Mouse (Mus musculus) liver, adult 2 months (tissue): ENCODE results near the gene Sntg2. TPM values are rescaled to one million over a fixed set of nuclear protein-coding genes. Genes with fewer than 3 reads are reported as not detected.

Source experiments
- DNase-seq: peaks from one replicate; pipeline ENCODE4 v3.0.0-alpha.2; 2011; ENCODE audit warnings: low read depth, low spot score; ENCODE audit errors: extremely low read depth
- H3K27ac ChIP-seq: fragments of 200-500 bp; replicated peaks from 2 replicates; pipeline ENCODE4 v1.5.1; 2012; ENCODE audit warnings: low read depth, mild to moderate bottlenecking, control low read depth, inconsistent platforms, low read length; ENCODE audit not compliant: insufficient read depth
- H3K27me3 ChIP-seq: fragments of 200-500 bp; 2 replicates; pipeline ENCODE4 v1.6.1; 2012; ENCODE audit warnings: mild to moderate bottlenecking, moderate library complexity, low read length, inconsistent platforms; ENCODE audit not compliant: control insufficient read depth, insufficient read depth
- H3K36me3 ChIP-seq: fragments of 200-500 bp; 2 replicates; pipeline ENCODE4 v1.6.1; 2012; ENCODE audit warnings: low read length, inconsistent platforms; ENCODE audit not compliant: control insufficient read depth, insufficient read depth
- H3K4me1 ChIP-seq: fragments of 200-500 bp; 2 replicates; pipeline ENCODE4 v1.6.1; 2011; ENCODE audit warnings: low read length; ENCODE audit not compliant: control insufficient read depth, insufficient read depth
- H3K4me3 ChIP-seq: fragments of 200-500 bp; 2 replicates; pipeline ENCODE4 v1.5.1; 2011; ENCODE audit warnings: low read depth, mild to moderate bottlenecking, control low read depth, low read length, moderate library complexity; ENCODE audit not compliant: insufficient read depth
- H3K79me2 ChIP-seq: fragments of 200-500 bp; 2 replicates; pipeline ENCODE4 v1.6.1; 2012; ENCODE audit warnings: inconsistent platforms, mild to moderate bottlenecking, low read length, moderate library complexity; ENCODE audit not compliant: control insufficient read depth, insufficient read depth
- H3K9ac ChIP-seq: fragments of 200-500 bp; 2 replicates; pipeline ENCODE4 v1.6.1; 2012; ENCODE audit warnings: low read depth, mild to moderate bottlenecking, control low read depth, inconsistent platforms, low read length
- CTCF ChIP-seq: fragments of 200-500 bp; IDR thresholded peaks from 2 replicates; pipeline ENCODE4 v1.5.1; 2011; ENCODE audit warnings: low read depth, low read length, control low read depth
- POLR2A ChIP-seq: fragments of 200-500 bp; IDR thresholded peaks from 2 replicates; pipeline ENCODE4 v1.6.1; 2011; ENCODE audit warnings: low read length, control low read depth; ENCODE audit not compliant: insufficient read depth; ENCODE audit errors: extremely low read depth
- WGBS: fragments of 180-500 bp; shearing (Covaris S2); methylation state at CpG from one replicate; pipeline ENCODE4 v1.1.7; 2018; 5-methylcytosine and 5-hydroxymethylcytosine counted together
- polyA plus RNA-seq: library from polyadenylated mRNA; depleted of rRNA; stranded (reverse); fragments of >200 nt; gene quantifications from 2 replicates; pipeline ENCODE4 v1.2.3, GENCODE M21; 2012
- total RNA-seq: library from RNA; depleted of rRNA; stranded (reverse); fragments of >200 nt; gene quantifications from 2 replicates; pipeline ENCODE4 v1.2.3, GENCODE M21; 2014

The Sntg2 gene
- total and polyA plus RNA-seq, 2 experiments: 4.6 to 15.7 TPM

DNA sequence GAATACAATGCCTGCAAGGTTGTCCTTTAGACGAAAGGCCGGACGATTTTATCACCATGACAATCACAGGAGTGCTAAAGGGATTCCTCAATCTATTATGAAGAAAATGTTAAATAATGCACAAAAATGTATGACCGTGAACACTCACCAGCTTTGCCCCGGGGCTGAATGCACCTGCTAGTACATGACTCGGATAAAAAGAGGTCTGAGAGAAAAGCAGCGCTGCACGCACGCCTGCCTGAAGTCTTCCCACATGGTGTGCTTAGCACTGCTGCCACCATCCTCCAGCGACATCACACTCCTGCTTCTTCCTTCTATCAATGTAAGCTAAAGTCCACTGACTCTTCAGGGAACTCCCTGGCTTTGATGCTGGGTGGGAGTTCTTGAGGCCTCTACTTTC lies 118.6 kb downstream of the Sntg2 start:
- Histone ChIP-seq H3K4me3 (no peak overlapping the region), H3K4me1 (no peaks in the 10 kb centered on the region), H3K79me2 (no peaks in the 10 kb centered on the region), H3K36me3 (peaks cover 9% of the 10 kb centered on the region; the same call in 1 of the 2 replicates), H3K9ac (no peak overlapping the region), H3K27me3 (no peaks in the 10 kb centered on the region), H3K27ac (no peak overlapping the region)
- no peak for TF ChIP-seq CTCF
- TF ChIP-seq POLR2A: no peak
- DNase-seq: no peak
- whole genome bisulfite sequencing: 91% methylated on average over 10 of the region's 10 CpGs

DNA sequence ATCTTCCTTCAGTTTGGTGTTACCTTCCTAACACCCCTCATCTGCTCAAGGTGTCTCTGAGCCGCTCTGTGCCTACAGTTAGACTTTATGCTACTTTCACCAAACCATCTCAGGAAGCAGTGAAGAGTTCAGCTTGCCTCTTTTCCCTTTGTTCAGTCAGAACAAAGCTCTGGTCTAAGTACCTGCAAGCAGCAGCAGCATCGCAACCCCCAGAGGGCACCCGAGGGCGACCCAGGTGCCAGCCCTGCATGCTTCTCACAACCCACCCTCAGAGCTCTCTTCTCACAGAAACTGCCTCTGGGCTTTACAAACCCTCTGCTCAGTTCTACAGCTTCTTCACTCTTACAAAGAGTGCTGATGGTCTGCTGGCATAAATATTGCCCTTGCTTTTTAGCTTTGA lies 120.8 kb downstream of the Sntg2 start:
- DNase-seq: no peak
- H3K4me3 ChIP-seq: no peak overlapping the region
- no peaks in the 10 kb centered on the region for H3K79me2 ChIP-seq
- WGBS: 93% methylated on average over 4 of the region's 4 CpGs
- H3K36me3 ChIP-seq: peaks cover 9% of the 10 kb centered on the region; the same call in 1 of the 2 replicates
- no peaks in the 10 kb centered on the region for H3K4me1 ChIP-seq
- H3K9ac ChIP-seq: no peak overlapping the region
- no peak for TF ChIP-seq POLR2A
- TF ChIP-seq CTCF: no peak
- no peak overlapping the region for H3K27ac ChIP-seq
- H3K27me3 ChIP-seq: no peaks in the 10 kb centered on the region

DNA sequence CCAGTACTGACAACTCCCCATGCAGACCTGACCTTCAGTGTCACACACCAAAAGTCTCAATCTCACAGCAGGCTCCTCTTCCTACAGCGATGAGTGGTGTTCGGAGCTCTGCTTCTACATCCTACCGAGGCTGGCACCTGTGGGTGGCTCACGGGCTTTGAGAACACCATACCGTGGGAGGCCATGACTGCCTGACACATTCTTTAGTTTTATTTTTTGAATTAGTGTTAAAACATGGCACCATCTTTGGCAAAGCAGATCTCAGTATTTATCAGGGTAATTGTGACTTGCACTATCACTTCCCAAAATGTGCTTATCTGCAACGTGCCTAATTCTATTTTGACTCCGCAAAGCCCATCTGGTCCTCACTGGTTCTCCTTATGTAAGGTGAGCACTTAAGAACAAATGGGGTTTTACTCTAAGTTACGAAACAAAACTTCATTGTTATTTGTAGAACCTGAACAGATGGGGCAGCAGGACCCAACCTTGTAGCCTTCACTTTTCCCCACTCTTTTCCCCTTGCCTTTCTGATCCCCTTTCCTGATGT lies 121.8 kb downstream of the Sntg2 start:
- Histone ChIP-seq H3K4me3 (no peak overlapping the region), H3K9ac (no peak overlapping the region), H3K79me2 (no peaks in the 10 kb centered on the region), H3K27me3 (no peaks in the 10 kb centered on the region), H3K4me1 (peaks cover 4% of the 10 kb centered on the region), H3K27ac (no peak overlapping the region), H3K36me3 (peaks cover 9% of the 10 kb centered on the region; the same call in 1 of the 2 replicates)
- 90% methylated on average over 8 of the region's 8 CpGs for WGBS
- no peak for DNase-seq
- no peak for TF ChIP-seq POLR2A
- TF ChIP-seq CTCF: no peak

DNA sequence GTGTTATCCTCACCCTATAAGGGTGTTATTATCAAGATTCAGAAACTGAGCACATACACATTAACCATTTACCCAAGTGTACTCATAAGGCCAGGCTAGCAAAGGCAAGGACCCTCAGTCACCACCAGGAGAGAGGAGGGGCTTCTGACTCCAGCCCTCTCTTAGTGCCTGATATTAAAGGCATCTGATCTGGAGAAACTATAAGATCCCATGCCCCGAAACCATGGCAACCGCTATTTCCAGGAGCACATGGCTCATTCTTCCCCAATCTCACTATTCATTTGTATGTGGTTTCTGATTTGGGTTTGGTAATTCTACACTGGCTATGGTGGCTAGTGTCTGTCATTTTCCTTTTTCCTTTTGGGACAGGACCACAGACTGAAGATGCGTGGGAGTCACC lies 124.1 kb downstream of the Sntg2 start:
- Histone ChIP-seq H3K27ac (no peak overlapping the region), H3K36me3 (peaks cover 7% of the 10 kb centered on the region; the same call in 1 of the 2 replicates), H3K27me3 (no peaks in the 10 kb centered on the region), H3K79me2 (no peaks in the 10 kb centered on the region), H3K9ac (no peak overlapping the region), H3K4me1 (peaks cover 5% of the 10 kb centered on the region), H3K4me3 (no peak overlapping the region)
- TF ChIP-seq CTCF (no peak), POLR2A (no peak)
- WGBS: 96% methylated on average over 3 of the region's 3 CpGs
- DNase-seq: no peak

DNA sequence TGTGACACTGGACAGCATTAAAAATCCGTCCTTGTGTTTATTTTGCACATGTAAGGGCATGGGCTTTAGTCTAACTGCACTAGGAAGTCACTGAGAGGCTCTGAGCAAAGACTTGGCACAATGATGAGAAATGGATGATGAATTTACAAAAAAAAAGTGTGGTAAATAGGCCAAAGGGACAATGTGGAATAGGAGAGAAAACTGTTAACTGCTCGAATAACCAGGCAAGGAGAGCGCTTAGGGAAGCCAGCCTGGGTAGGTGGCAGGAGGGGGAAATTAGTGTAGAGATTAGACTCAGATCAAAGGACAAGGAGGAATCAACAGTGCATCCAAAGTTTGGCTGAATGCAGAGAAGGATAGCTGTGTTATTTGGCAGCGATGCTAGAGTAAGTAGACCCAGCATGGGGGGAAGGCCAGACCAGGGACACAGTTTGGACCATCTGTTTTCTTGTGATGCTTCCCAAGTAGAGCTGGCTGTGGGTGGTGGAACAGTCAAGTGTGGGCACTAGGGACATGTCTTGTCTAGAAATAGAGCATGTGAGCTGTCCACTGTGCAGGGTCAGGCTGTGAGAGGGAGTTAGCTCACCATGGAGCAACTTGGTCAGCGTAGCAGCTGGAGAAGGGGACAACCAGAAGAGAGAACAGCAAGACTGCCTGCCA lies 126.8 kb downstream of the Sntg2 start:
- no peak for TF ChIP-seq CTCF
- TF ChIP-seq POLR2A: no peak
- Histone ChIP-seq H3K4me1 (peaks cover 12% of the 10 kb centered on the region), H3K27ac (no peak overlapping the region), H3K79me2 (no peaks in the 10 kb centered on the region), H3K27me3 (no peaks in the 10 kb centered on the region), H3K4me3 (no peak overlapping the region), H3K9ac (no peak overlapping the region), H3K36me3 (peaks cover 2% of the 10 kb centered on the region; the same call in 1 of the 2 replicates)
- peak; percentile 72 for DNase-seq
- 29% methylated on average over 5 of the region's 5 CpGs for WGBS

DNA sequence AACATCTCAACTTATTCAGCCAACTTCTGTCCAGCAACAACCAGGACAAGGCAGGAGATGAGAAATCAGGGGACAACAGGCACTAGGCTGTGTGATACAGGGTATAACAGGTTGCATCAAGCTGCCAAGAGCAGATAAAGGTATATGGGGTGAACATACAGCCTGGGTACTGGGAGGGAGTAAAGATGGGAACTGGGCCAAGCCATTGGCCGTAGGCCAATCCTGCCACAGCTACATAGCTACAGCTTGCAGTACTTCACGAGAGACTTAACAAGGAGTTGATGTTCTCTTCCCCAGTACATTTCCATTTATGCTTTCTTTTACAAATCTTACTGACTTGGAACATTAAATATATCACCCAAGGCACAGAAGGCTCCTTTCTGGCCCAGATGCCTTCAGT lies 129.0 kb downstream of the Sntg2 start:
- no peak overlapping the region for H3K9ac ChIP-seq
- no peak overlapping the region for H3K27ac ChIP-seq
- H3K36me3 ChIP-seq: peaks cover 2% of the 10 kb centered on the region; the same call in 1 of the 2 replicates
- H3K4me1 ChIP-seq: peaks cover 16% of the 10 kb centered on the region
- 45% methylated on average over 2 of the region's 2 CpGs for WGBS
- no peak for DNase-seq
- no peaks in the 10 kb centered on the region for H3K79me2 ChIP-seq
- H3K4me3 ChIP-seq: no peak overlapping the region
- no peaks in the 10 kb centered on the region for H3K27me3 ChIP-seq
- TF ChIP-seq CTCF (no peak), POLR2A (no peak)
